Mouse (Mus musculus) CH12.LX (cell line): ENCODE results near the gene Slc5a1. TPM values are rescaled to one million over a fixed set of nuclear protein-coding genes. Genes with fewer than 3 reads are reported as not detected.

Experiments
- DNase-seq: peaks from one replicate; pipeline ENCODE4 v3.0.0-alpha.2; 2013; ENCODE audit errors: extremely low read depth
- H3K27ac ChIP-seq: 2 replicates; pipeline ENCODE4 v1.5.1; 2012; ENCODE audit warnings: low read depth, mild to moderate bottlenecking, control low read depth, moderate library complexity; ENCODE audit not compliant: insufficient read depth
- H3K27me3 ChIP-seq: replicated peaks from 2 replicates; pipeline ENCODE3; 2012; ENCODE audit warnings: inconsistent platforms
- H3K36me3 ChIP-seq, 2 experiments: replicated peaks in 1 of 2; 2 replicates each; pipeline versions ENCODE3 to v1.6.1; 2012; ENCODE audit warnings: inconsistent platforms in 1 of 2, low read length in 1 of 2, mild to moderate bottlenecking in 1 of 2, mixed read lengths in 1 of 2, moderate library complexity in 1 of 2; ENCODE audit not compliant: control insufficient read depth in 1 of 2, insufficient read depth in 1 of 2
- H3K4me1 ChIP-seq, 2 experiments: 2 replicates each; pipeline ENCODE4 v1.6.1; 2012; ENCODE audit warnings: inconsistent platforms in 1 of 2, moderate library complexity in 1 of 2; ENCODE audit not compliant: insufficient read depth in 2 of 2, control insufficient read depth in 1 of 2
- H3K4me2 ChIP-seq: 2 replicates; pipeline ENCODE4 v1.6.1; 2012; ENCODE audit warnings: low read depth, mild to moderate bottlenecking, control low read depth; ENCODE audit not compliant: poor library complexity, insufficient read depth, severe bottlenecking
- H3K4me3 ChIP-seq, 3 experiments: fragments of 150-350 bp in 1 of 3; sonication (generic) in 1 of 3; replicated peaks in 1 of 3; 2 replicates each; pipeline versions ENCODE3 to v1.5.1; 2011 to 2012; ENCODE audit warnings: low read depth in 2 of 3, low read length in 2 of 3, mild to moderate bottlenecking in 2 of 3, moderate library complexity in 2 of 3, control low read depth in 1 of 3, improper control_type of control experiment in 1 of 3, inconsistent platforms in 1 of 3, mixed read lengths in 1 of 3; ENCODE audit not compliant: poor library complexity in 1 of 3
- H3K79me2 ChIP-seq: replicated peaks from 2 replicates; pipeline ENCODE4 v1.6.1; 2012; ENCODE audit warnings: mild to moderate bottlenecking, moderate library complexity; ENCODE audit not compliant: control insufficient read depth, poor library complexity, insufficient read depth, severe bottlenecking; ENCODE audit errors: extremely low read depth
- H3K9ac ChIP-seq: 2 replicates; pipeline ENCODE4 v1.6.1; 2012; ENCODE audit warnings: low read depth, mild to moderate bottlenecking, control low read depth, moderate library complexity; ENCODE audit not compliant: insufficient read depth
- H3K9me3 ChIP-seq: replicated peaks from 2 replicates; pipeline ENCODE3; 2012; ENCODE audit warnings: low read length, inconsistent platforms, mixed read lengths
- BHLHE40 ChIP-seq: IDR thresholded peaks from 2 replicates; pipeline ENCODE4 v1.6.1; 2011; ENCODE audit warnings: mild to moderate bottlenecking, low read depth, low read length, improper control_type of control experiment
- CHD2 ChIP-seq: IDR thresholded peaks from 2 replicates; pipeline ENCODE4 v1.6.1; 2011; ENCODE audit warnings: low read length, improper control_type of control experiment
- CTCF ChIP-seq, 2 experiments: IDR thresholded peaks in 1 of 2; conservative IDR thresholded peaks in 1 of 2; 2 replicates each; pipeline ENCODE4 v1.5.1; 2011 to 2012; ENCODE audit warnings: low read depth in 2 of 2, low read length in 2 of 2, improper control_type of control experiment in 1 of 2, inconsistent platforms in 1 of 2, mild to moderate bottlenecking in 1 of 2, moderate library complexity in 1 of 2
- E2F4 ChIP-seq: IDR thresholded peaks from 2 replicates; pipeline ENCODE4 v1.6.1; 2011; ENCODE audit warnings: low read depth, low read length, improper control_type of control experiment; ENCODE audit not compliant: insufficient replicate concordance
- EP300 ChIP-seq: IDR thresholded peaks from 2 replicates; pipeline ENCODE4 v1.6.1; 2011; ENCODE audit warnings: low read length, improper control_type of control experiment
- ETS1 ChIP-seq: conservative IDR thresholded peaks from 2 replicates; pipeline ENCODE4 v1.6.1; 2012; ENCODE audit warnings: low read depth, mild to moderate bottlenecking, inconsistent platforms, low read length, improper control_type of control experiment, moderate library complexity
- IRF4 ChIP-seq: IDR thresholded peaks from 2 replicates; pipeline ENCODE4 v1.6.1; 2014; ENCODE audit warnings: low read depth, mild to moderate bottlenecking, inconsistent platforms, low read length, improper control_type of control experiment
- MAZ ChIP-seq: IDR thresholded peaks from 2 replicates; pipeline ENCODE4 v1.6.1; 2012; ENCODE audit warnings: low read depth, mild to moderate bottlenecking, inconsistent platforms, low read length, improper control_type of control experiment, moderate library complexity
- MXI1 ChIP-seq: IDR thresholded peaks from 2 replicates; pipeline ENCODE4 v1.6.1; 2011; ENCODE audit warnings: mild to moderate bottlenecking, low read depth, low read length, improper control_type of control experiment
- NRF1 ChIP-seq: IDR thresholded peaks from 2 replicates; pipeline ENCODE4 v1.6.1; 2014; ENCODE audit warnings: low read depth, mild to moderate bottlenecking, inconsistent platforms, low read length, improper control_type of control experiment, moderate library complexity
- POLR2AphosphoS2 ChIP-seq: IDR thresholded peaks from 2 replicates; pipeline ENCODE4 v1.6.1; 2011; ENCODE audit warnings: low read depth, low read length, improper control_type of control experiment
- RCOR1 ChIP-seq: conservative IDR thresholded peaks from 2 replicates; pipeline ENCODE4 v1.6.1; 2012; ENCODE audit warnings: low read depth, mild to moderate bottlenecking, inconsistent platforms, low read length, improper control_type of control experiment
- TBP ChIP-seq: conservative IDR thresholded peaks from 2 replicates; pipeline ENCODE4 v1.6.1; 2011; ENCODE audit warnings: low read depth, low read length, improper control_type of control experiment
- TCF12 ChIP-seq: IDR thresholded peaks from 2 replicates; pipeline ENCODE4 v1.6.1; 2014; ENCODE audit warnings: low read depth, mild to moderate bottlenecking, inconsistent platforms, low read length, improper control_type of control experiment
- ZMIZ1 ChIP-seq: IDR thresholded peaks from 2 replicates; pipeline ENCODE4 v1.6.1; 2012; ENCODE audit warnings: low read depth, mild to moderate bottlenecking, inconsistent platforms, low read length, improper control_type of control experiment
- ZNF384 ChIP-seq: IDR thresholded peaks from 2 replicates; pipeline ENCODE4 v1.6.1; 2012; ENCODE audit warnings: low read depth, low read length, improper control_type of control experiment, inconsistent platforms
- dilution Hi-C: fragments of 300-500 bp; cut with MboI; formaldehyde crosslinking; loops from 2 replicates; pipeline ENCODE4 v1.14.3; 2020; ENCODE audit warnings: low sequenced_read_pairs; ENCODE audit not compliant: extremely low pct_unique_long_range_greater_than_20kb, extremely low pct_ligation_motif_present
- in situ Hi-C: fragments of 300-500 bp; cut with MboI; formaldehyde crosslinking; loops from 3 replicates; pipeline ENCODE4 v1.14.3; 2019; ENCODE audit warnings: low sequenced_read_pairs, low pct_ligation_motif_present, low pct_unique_long_range_greater_than_20kb, mixed read lengths
- polyA plus RNA-seq: library from polyadenylated mRNA; unstranded; fragments of >175 nt; gene quantifications from 2 replicates; pipeline ENCODE4 v1.2.1, GENCODE M21; 2012; ENCODE audit warnings: low read depth; ENCODE audit not compliant: insufficient read length
- total RNA-seq, 2 experiments: library from RNA; depleted of rRNA; stranded (reverse); fragments of 300-350 nt in 1 of 2; fragments of >200 nt in 1 of 2; gene quantifications; 2 replicates each; pipeline ENCODE4 v1.2.3; 2012 to 2014

Slc5a1 gene
- total and polyA plus RNA-seq, 3 experiments = 0.30 to 0.38 (median 0.33) TPM

DNA sequence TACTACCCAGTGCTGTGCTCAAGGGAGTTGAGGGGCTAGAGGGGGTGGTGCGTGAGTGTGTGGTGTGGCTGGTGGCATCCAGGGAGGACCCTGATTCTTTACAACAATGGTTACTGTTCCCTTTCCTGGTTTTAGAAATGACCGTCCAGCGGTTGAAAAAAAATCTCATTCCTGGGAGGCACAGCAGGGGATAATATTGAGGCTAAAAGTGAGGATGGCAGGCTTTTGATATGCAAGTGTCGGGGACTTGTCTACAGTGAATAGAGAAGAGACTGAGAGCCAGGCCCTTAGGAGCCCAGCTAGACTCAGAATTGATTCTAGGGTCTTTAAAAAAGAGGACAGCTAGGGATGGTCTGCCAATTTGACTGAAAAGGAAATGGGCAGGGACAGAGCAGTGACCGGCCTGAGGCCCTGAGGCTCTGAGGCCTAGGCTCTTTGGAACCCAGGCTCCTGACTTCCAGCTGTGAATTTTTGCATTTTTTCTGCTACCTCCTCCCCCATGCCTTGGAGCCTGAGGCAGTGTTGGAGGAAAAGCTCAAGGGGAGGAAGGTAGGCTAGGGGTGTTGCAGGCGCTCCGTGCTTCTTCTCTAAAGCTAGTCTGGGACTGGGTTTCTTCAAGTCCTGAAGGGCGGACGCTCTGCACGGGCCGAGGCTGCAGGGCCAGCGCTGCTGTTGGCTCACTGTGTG lies 1.5 kb upstream of the Slc5a1 start:
- no peak overlapping the region for H3K27ac ChIP-seq
- TF ChIP-seq IRF4 (no peak), E2F4 (no peak), CTCF (conservative IDR thresholded peaks at IDR 0.05 in 1 of 2, IDR thresholded peaks at IDR 0.05 in 1 of 2; ENCODE audit: low read depth in 2 of 2, low read length in 2 of 2) (no peak), POLR2AphosphoS2 (no peak), ETS1 (no peak), BHLHE40 (no peak), EP300 (no peak), RCOR1 (no peak), CHD2 (no peak), TBP (no peak), ZNF384 (no peak), TCF12 (no peak), MAZ (no peak), ZMIZ1 (no peak)
- TF ChIP-seq, all 38 proteins: peak for 0
- Histone ChIP-seq H3K4me1 (no peaks in the 10 kb centered on the region), H3K9me3 (peaks cover 2% of the 10 kb centered on the region), H3K4me2 (no peak overlapping the region), H3K4me3 (no peak overlapping the region), H3K36me3 (no peaks in the 10 kb centered on the region), H3K9ac (no peak overlapping the region), H3K79me2 (no peaks in the 10 kb centered on the region), H3K27me3 (peaks cover 28% of the 10 kb centered on the region)
- dilution Hi-C loops = no loop called here
- DNase-seq = no peak
- in situ Hi-C loops = no loop called here

DNA sequence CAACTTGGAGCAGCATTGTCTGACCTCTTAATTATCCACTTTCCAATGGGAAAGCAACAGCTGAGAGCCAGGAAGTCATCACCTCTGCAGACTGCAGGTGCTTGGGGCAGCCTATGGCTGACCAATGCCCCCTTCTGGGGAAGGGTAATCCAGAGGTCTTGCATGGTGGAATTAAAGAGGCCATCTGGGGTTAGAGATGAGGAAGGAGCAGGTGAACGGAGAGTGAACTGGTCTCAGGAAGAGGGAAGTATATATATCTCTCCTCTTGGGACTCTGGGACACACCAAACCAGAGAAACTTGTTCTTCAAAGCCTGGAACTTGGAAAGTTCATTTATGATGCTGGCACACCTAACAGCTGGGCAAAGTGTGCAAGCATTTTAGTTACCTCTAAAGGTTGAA lies 857 bp downstream of the Slc5a1 start:
- dilution Hi-C loops = no loop called here
- TF ChIP-seq POLR2AphosphoS2 = no peak
- TF ChIP-seq NRF1 = no peak
- TF ChIP-seq MXI1 = no peak

More for the DNA sequence above, 857 bp downstream of the Slc5a1 start:
- Histone ChIP-seq H3K27me3 (peaks cover 29% of the 10 kb centered on the region), H3K9ac (no peak overlapping the region), H3K4me1 (no peaks in the 10 kb centered on the region), H3K4me2 (no peak overlapping the region), H3K79me2 (no peaks in the 10 kb centered on the region), H3K27ac (no peak overlapping the region), H3K9me3 (peaks cover 2% of the 10 kb centered on the region), H3K4me3 (no peak overlapping the region), H3K36me3 (no peaks in the 10 kb centered on the region)
- in situ Hi-C loops = no loop called here
- no peak for DNase-seq
